Mouse (Mus musculus): ENCODE results near the gene Akt2.

DNA sequence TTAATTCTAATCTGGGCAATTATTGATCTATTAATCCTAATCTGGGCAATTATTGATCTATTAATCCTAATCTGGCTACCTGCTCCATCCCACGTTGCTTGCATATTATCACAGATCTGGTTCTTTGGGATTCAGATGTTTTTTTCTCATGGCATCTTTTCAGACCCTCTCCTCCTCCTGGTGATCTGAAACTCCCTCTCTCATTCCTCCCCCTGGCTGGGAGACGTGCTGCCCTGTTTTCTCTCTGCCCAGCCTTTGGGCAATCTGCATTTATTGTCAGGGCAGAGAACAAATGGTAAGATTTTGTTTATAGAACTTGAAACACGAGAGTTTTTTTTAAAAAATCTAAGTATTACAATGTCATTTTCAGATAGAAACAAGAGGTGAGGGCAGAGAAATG lies 96.5 kb downstream of the Akt2 start:
- TF ChIP-seq POLR2A (IDR thresholded peaks at IDR 0.05; ENCODE audit: borderline replicate concordance, extremely low read depth, low read depth, low read length) (no peak), CTCF (IDR thresholded peaks at IDR 0.05; ENCODE audit: insufficient read depth, low read length) (no peak)

All from lung, adult 2 months (tissue).